Mouse (Mus musculus) CH12.LX (cell line): ENCODE data around the gene Tunar.

Experiments used
- CHD1 ChIP-seq: IDR thresholded peaks from 2 replicates; pipeline ENCODE4 v1.6.1; 2012; ENCODE audit warnings: low read depth, low read length, improper control_type of control experiment, inconsistent platforms
- CTCF ChIP-seq, 2 experiments: IDR thresholded peaks in 1 of 2; conservative IDR thresholded peaks in 1 of 2; 2 replicates each; pipeline ENCODE4 v1.5.1; 2011 to 2012; ENCODE audit warnings: low read depth in 2 of 2, low read length in 2 of 2, improper control_type of control experiment in 1 of 2, inconsistent platforms in 1 of 2, mild to moderate bottlenecking in 1 of 2, moderate library complexity in 1 of 2
- JUND ChIP-seq: conservative IDR thresholded peaks from 2 replicates; pipeline ENCODE4 v1.6.1; 2011; ENCODE audit warnings: low read depth, low read length, improper control_type of control experiment
- MAFK ChIP-seq: IDR thresholded peaks from 2 replicates; pipeline ENCODE4 v1.6.1; 2011; ENCODE audit warnings: low read length, improper control_type of control experiment; ENCODE audit not compliant: insufficient replicate concordance
- MAX ChIP-seq: IDR thresholded peaks from 2 replicates; pipeline ENCODE4 v1.6.1; 2011; ENCODE audit warnings: low read length, improper control_type of control experiment
- MXI1 ChIP-seq: IDR thresholded peaks from 2 replicates; pipeline ENCODE4 v1.6.1; 2011; ENCODE audit warnings: mild to moderate bottlenecking, low read depth, low read length, improper control_type of control experiment
- NRF1 ChIP-seq: IDR thresholded peaks from 2 replicates; pipeline ENCODE4 v1.6.1; 2014; ENCODE audit warnings: low read depth, mild to moderate bottlenecking, inconsistent platforms, low read length, improper control_type of control experiment, moderate library complexity
- POLR2A ChIP-seq: IDR thresholded peaks from 2 replicates; pipeline ENCODE4 v1.6.1; 2011; ENCODE audit warnings: low read depth, mild to moderate bottlenecking, improper control_type of control experiment, low read length
- RAD21 ChIP-seq: IDR thresholded peaks from 2 replicates; pipeline ENCODE4 v1.6.1; 2011; ENCODE audit warnings: low read depth, mild to moderate bottlenecking, low read length, improper control_type of control experiment, moderate library complexity
- TBP ChIP-seq: conservative IDR thresholded peaks from 2 replicates; pipeline ENCODE4 v1.6.1; 2011; ENCODE audit warnings: low read depth, low read length, improper control_type of control experiment
- USF1 ChIP-seq: IDR thresholded peaks from 2 replicates; pipeline ENCODE4 v1.6.1; 2014; ENCODE audit warnings: low read depth, mild to moderate bottlenecking, inconsistent platforms, low read length, improper control_type of control experiment
- ZC3H11A ChIP-seq: IDR thresholded peaks from 2 replicates; pipeline ENCODE4 v1.6.1; 2012; ENCODE audit warnings: low read depth, mild to moderate bottlenecking, inconsistent platforms, low read length, improper control_type of control experiment
- ZMIZ1 ChIP-seq: IDR thresholded peaks from 2 replicates; pipeline ENCODE4 v1.6.1; 2012; ENCODE audit warnings: low read depth, mild to moderate bottlenecking, inconsistent platforms, low read length, improper control_type of control experiment

DNA sequence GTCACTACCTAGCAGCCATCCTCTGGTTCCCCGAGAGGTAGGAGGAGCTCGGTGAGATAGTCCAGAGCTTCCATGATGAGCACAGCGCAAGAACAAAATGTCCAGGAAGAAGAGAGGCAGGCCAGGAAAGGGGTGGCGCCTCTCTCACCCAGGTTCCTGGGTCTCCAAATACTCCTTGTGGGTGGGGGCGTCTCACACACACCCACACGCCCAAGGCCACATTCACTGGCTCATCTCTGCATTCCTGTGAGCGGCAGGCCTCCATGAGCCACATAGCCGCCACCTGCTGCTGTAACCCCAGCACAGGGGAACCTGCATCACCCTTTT lies 2.4 kb downstream of the Tunar start:
- TF ChIP-seq ZMIZ1 (no peak), CTCF (conservative IDR thresholded peaks at IDR 0.05 in 1 of 2, IDR thresholded peaks at IDR 0.05 in 1 of 2; ENCODE audit: low read depth in 2 of 2, low read length in 2 of 2) (no peak), MAFK (no peak), ZC3H11A (no peak), TBP (no peak), MXI1 (no peak), RAD21 (no peak), MAX (no peak), CHD1 (no peak), NRF1 (no peak), USF1 (no peak), POLR2A (no peak), JUND (no peak)
